Mouse (Mus musculus) limb, embryonic 12.5 days (tissue): Measurements from ENCODE around the gene Asic3. TPM values are rescaled to one million over a fixed set of nuclear protein-coding genes. Genes with fewer than 3 reads are reported as not detected.

Experiments
- ATAC-seq: fragments of 200-750 bp; cut with Nextera tagmentation; 2 replicates; pipeline ENCODE4 v1.8.0; 2017; ENCODE audit warnings: low read depth, moderate TSS enrichment; ENCODE audit not compliant: insufficient number of reproducible peaks, insufficient read depth, low FRiP score, low TSS enrichment
- H3K27ac ChIP-seq: fragments of 300-500 bp; sonication (generic); 2 replicates; pipeline ENCODE4 v1.5.1; 2016; ENCODE audit warnings: mild to moderate bottlenecking, moderate library complexity
- H3K27me3 ChIP-seq: fragments of 300-500 bp; sonication (generic); 2 replicates; pipeline ENCODE4 v1.6.1; 2016; ENCODE audit warnings: mild to moderate bottlenecking, moderate library complexity
- H3K36me3 ChIP-seq: fragments of 300-500 bp; sonication (generic); 2 replicates; pipeline ENCODE4 v1.6.1; 2016; ENCODE audit warnings: mild to moderate bottlenecking, moderate library complexity
- H3K4me1 ChIP-seq: fragments of 300-500 bp; sonication (generic); replicated peaks from 2 replicates; pipeline ENCODE4 v1.6.1; 2016
- H3K4me2 ChIP-seq: fragments of 300-500 bp; sonication (generic); 2 replicates; pipeline ENCODE4 v1.6.1; 2016; ENCODE audit warnings: mild to moderate bottlenecking, moderate library complexity
- H3K4me3 ChIP-seq: fragments of 300-500 bp; sonication (generic); replicated peaks from 2 replicates; pipeline ENCODE4 v1.5.1; 2016; ENCODE audit warnings: mild to moderate bottlenecking
- H3K9ac ChIP-seq: fragments of 300-500 bp; sonication (generic); replicated peaks from 2 replicates; pipeline ENCODE4 v1.6.1; 2016; ENCODE audit warnings: mild to moderate bottlenecking, moderate library complexity
- H3K9me3 ChIP-seq: fragments of 300-500 bp; sonication (generic); 2 replicates; pipeline ENCODE4 v1.6.1; 2016; ENCODE audit warnings: mild to moderate bottlenecking, moderate library complexity
- WGBS: fragments of 180-500 bp; shearing (Covaris S2); methylation state at CpG from one replicate; pipeline ENCODE4 v1.1.7; 2016; 5-methylcytosine and 5-hydroxymethylcytosine counted together
- polyA plus RNA-seq: library from polyadenylated mRNA; unstranded; fragments of >200 nt; fragmentation: Nextera tagmentation; extraction: Ambion mirVana; gene quantifications from 2 replicates; pipeline ENCODE4 v1.2.1, GENCODE M21; 2016

The Asic3 gene
- polyA plus RNA-seq, 1 experiment from 2014 or later = 1.2 TPM

- H3K27me3 ChIP-seq = no peaks in the 10 kb centered on the region
- no peaks in the 10 kb centered on the region; the same call in 1 of the 2 replicates for H3K4me1 ChIP-seq
- H3K9ac ChIP-seq = 0 out of 2 replicates have a peak overlapping the region, but pooled peaks have one; percentile 37
- H3K4me2 ChIP-seq = no peak overlapping the region
- H3K9me3 ChIP-seq = no peaks in the 10 kb centered on the region
- H3K36me3 ChIP-seq = peaks cover 39% of the 10 kb centered on the region
- ATAC-seq = no peak
- no peak overlapping the region for H3K27ac ChIP-seq
- WGBS = 88% methylated on average over 5 of the region's 5 CpGs
- no peak overlapping the region for H3K4me3 ChIP-seq
Measured at GRCm38 (mm10) chr5:24400911-24401605, 12.1 kb upstream of the Asic3 start.

- ATAC-seq = no peak
- Histone ChIP-seq H3K9ac (0 out of 2 replicates have a peak overlapping the region, but pooled peaks have one; percentile 12), H3K4me1 (no peaks in the 10 kb centered on the region; the same call in 1 of the 2 replicates), H3K36me3 (peaks cover 47% of the 10 kb centered on the region), H3K9me3 (no peaks in the 10 kb centered on the region), H3K27ac (no peak overlapping the region), H3K4me2 (no peak overlapping the region), H3K27me3 (no peaks in the 10 kb centered on the region), H3K4me3 (no peak overlapping the region)
- WGBS = 83% methylated on average over 9 of the region's 9 CpGs
Measured at GRCm38 (mm10) chr5:24401969-24402368, 11.2 kb upstream of the Asic3 start.

- no peaks in the 10 kb centered on the region for H3K9me3 ChIP-seq
- H3K36me3 ChIP-seq = peaks cover 64% of the 10 kb centered on the region
- no peaks in the 10 kb centered on the region; the same call in 1 of the 2 replicates for H3K4me1 ChIP-seq
- no peak overlapping the region for H3K27ac ChIP-seq
- ATAC-seq = no peak
- H3K27me3 ChIP-seq = no peaks in the 10 kb centered on the region
- H3K4me2 ChIP-seq = no peak overlapping the region
- H3K4me3 ChIP-seq = no peak overlapping the region
- H3K9ac ChIP-seq = no peak overlapping the region
- WGBS = 87% methylated on average over 6 of the region's 6 CpGs
Measured at GRCm38 (mm10) chr5:24404594-24405360, 8.4 kb upstream of the Asic3 start.

- no peak for ATAC-seq
- Histone ChIP-seq H3K27ac (no peak overlapping the region), H3K4me2 (no peak overlapping the region), H3K36me3 (peaks cover 62% of the 10 kb centered on the region), H3K9me3 (no peaks in the 10 kb centered on the region), H3K9ac (no peak overlapping the region), H3K27me3 (no peaks in the 10 kb centered on the region), H3K4me3 (no peak overlapping the region), H3K4me1 (no peaks in the 10 kb centered on the region)
- 63% methylated on average over 3 of the region's 3 CpGs for WGBS
Measured at GRCm38 (mm10) chr5:24405389-24405876, 7.8 kb upstream of the Asic3 start.

GRCm38 (mm10) chr5:24408651-24409050, 4.5 kb upstream of the Asic3 start:
- Histone ChIP-seq H3K9me3 (no peaks in the 10 kb centered on the region), H3K36me3 (peaks cover 33% of the 10 kb centered on the region), H3K27ac (no peak overlapping the region), H3K4me2 (no peak overlapping the region), H3K4me3 (no peak overlapping the region), H3K4me1 (peaks cover 12% of the 10 kb centered on the region), H3K9ac (no peak overlapping the region), H3K27me3 (no peaks in the 10 kb centered on the region)
- no peak for ATAC-seq
- WGBS = 93% methylated on average over 13 of the region's 13 CpGs

- H3K27me3 ChIP-seq = no peaks in the 10 kb centered on the region
- H3K4me1 ChIP-seq = peaks cover 18% of the 10 kb centered on the region
- WGBS = 86% methylated on average over 2 of the region's 2 CpGs
- H3K4me2 ChIP-seq = no peak overlapping the region
- H3K4me3 ChIP-seq = no peak overlapping the region
- no peak overlapping the region for H3K9ac ChIP-seq
- H3K27ac ChIP-seq = no peak overlapping the region
- no peak for ATAC-seq
- peaks cover 26% of the 10 kb centered on the region for H3K36me3 ChIP-seq
- H3K9me3 ChIP-seq = no peaks in the 10 kb centered on the region
Measured at GRCm38 (mm10) chr5:24409466-24409865, 3.7 kb upstream of the Asic3 start.

- Histone ChIP-seq H3K27ac (no peak overlapping the region), H3K4me3 (no peak overlapping the region), H3K27me3 (no peaks in the 10 kb centered on the region), H3K36me3 (peaks cover 17% of the 10 kb centered on the region), H3K9ac (no peak overlapping the region), H3K9me3 (no peaks in the 10 kb centered on the region), H3K4me2 (no peak overlapping the region), H3K4me1 (peaks cover 24% of the 10 kb centered on the region)
- 87% methylated on average over 2 of the region's 2 CpGs for WGBS
- no peak for ATAC-seq
Measured at GRCm38 (mm10) chr5:24412063-24412462, 1.1 kb upstream of the Asic3 start.

- no peak for ATAC-seq
- H3K9me3 ChIP-seq = no peaks in the 10 kb centered on the region
- no peaks in the 10 kb centered on the region for H3K27me3 ChIP-seq
- H3K4me3 ChIP-seq = no peak overlapping the region
- H3K9ac ChIP-seq = no peak overlapping the region
- no peak overlapping the region; the same call in 1 of the 2 replicates for H3K27ac ChIP-seq
- WGBS = 81% methylated on average over 13 of the region's 13 CpGs
- H3K36me3 ChIP-seq = peaks cover 17% of the 10 kb centered on the region
- H3K4me1 ChIP-seq = peaks cover 24% of the 10 kb centered on the region
- peak overlapping the region; percentile 35; the same call in 1 of the 2 replicates for H3K4me2 ChIP-seq
Measured at GRCm38 (mm10) chr5:24413938-24414337, 746 bp downstream of the Asic3 start.

GRCm38 (mm10) chr5:24416222-24416736, 3.1 kb downstream of the Asic3 start:
- H3K27ac ChIP-seq = no peak overlapping the region
- H3K4me1 ChIP-seq = peaks cover 24% of the 10 kb centered on the region
- no peak overlapping the region for H3K9ac ChIP-seq
- no peaks in the 10 kb centered on the region for H3K27me3 ChIP-seq
- no peaks in the 10 kb centered on the region for H3K9me3 ChIP-seq
- H3K4me2 ChIP-seq = peak overlapping the region; percentile 35; the same call in 1 of the 2 replicates
- ATAC-seq = peak; percentile 49; the same call in 1 of the 2 replicates
- peaks cover 40% of the 10 kb centered on the region for H3K36me3 ChIP-seq
- H3K4me3 ChIP-seq = no peak overlapping the region
- WGBS = 2% methylated on average over 21 of the region's 21 CpGs

GRCm38 (mm10) chr5:24417587-24417986, 4.4 kb downstream of the Asic3 start:
- ATAC-seq = no peak
- WGBS = 92% methylated on average over 10 of the region's 10 CpGs

GRCm38 (mm10) chr5:24420381-24420780, 7.2 kb downstream of the Asic3 start:
- H3K4me3 ChIP-seq = no peak overlapping the region
- peaks cover 43% of the 10 kb centered on the region for H3K36me3 ChIP-seq
- H3K27me3 ChIP-seq = no peaks in the 10 kb centered on the region
- peaks cover 26% of the 10 kb centered on the region for H3K4me1 ChIP-seq
- no peaks in the 10 kb centered on the region for H3K9me3 ChIP-seq
- no peak overlapping the region for H3K4me2 ChIP-seq
- no peak for ATAC-seq
- 88% methylated on average over 9 of the region's 9 CpGs for WGBS
- H3K27ac ChIP-seq = no peak overlapping the region
- no peak overlapping the region for H3K9ac ChIP-seq

More at GRCm38 (mm10) chr5:24417587-24417986, 4.4 kb downstream of the Asic3 start:
- Histone ChIP-seq H3K36me3 (peaks cover 43% of the 10 kb centered on the region), H3K4me3 (no peak overlapping the region), H3K4me1 (peaks cover 29% of the 10 kb centered on the region), H3K9me3 (no peaks in the 10 kb centered on the region), H3K4me2 (no peak overlapping the region), H3K9ac (no peak overlapping the region), H3K27me3 (no peaks in the 10 kb centered on the region), H3K27ac (no peak overlapping the region)
